Mouse (Mus musculus) ES-Bruce4 (cell line): ENCODE measurements at regions not wholly inside any gene's neighbourhood (a gene's known extent, or its start where the extent isn't known, plus 50 kb on each side); places are given as distances from the start of the nearest gene placed in this dataset.

ENCODE experiments used
- H3K27ac ChIP-seq: 2 replicates; pipeline ENCODE4 v1.5.1; 2012; ENCODE audit warnings: low read length, inconsistent platforms; ENCODE audit not compliant: insufficient read depth
- H3K27me3 ChIP-seq: 2 replicates; pipeline ENCODE4 v1.6.1; 2012; ENCODE audit warnings: mild to moderate bottlenecking, low read length, inconsistent platforms; ENCODE audit not compliant: control insufficient read depth, poor library complexity, insufficient read depth, severe bottlenecking
- H3K36me3 ChIP-seq: 2 replicates; pipeline ENCODE4 v1.6.1; 2012; ENCODE audit warnings: inconsistent platforms, mild to moderate bottlenecking, low read length, moderate library complexity; ENCODE audit not compliant: control insufficient read depth, poor library complexity, insufficient read depth, severe bottlenecking
- H3K4me1 ChIP-seq: one replicate; pipeline ENCODE4 v1.8.1; 2011; ENCODE audit warnings: low read length; ENCODE audit not compliant: control insufficient read depth, insufficient read depth
- H3K4me3 ChIP-seq: 2 replicates; pipeline ENCODE4 v1.5.1; 2011; ENCODE audit warnings: low read depth, mild to moderate bottlenecking, low read length
- H3K9ac ChIP-seq: 2 replicates; pipeline ENCODE4 v1.6.1; 2012; ENCODE audit warnings: low read depth, mild to moderate bottlenecking, inconsistent platforms; ENCODE audit not compliant: poor library complexity, severe bottlenecking
- H3K9me3 ChIP-seq: replicated peaks from 2 replicates; pipeline ENCODE4 v1.6.1; 2012; ENCODE audit warnings: mild to moderate bottlenecking, low read length, inconsistent platforms; ENCODE audit not compliant: control insufficient read depth, poor library complexity, insufficient read depth, severe bottlenecking
- CTCF ChIP-seq: IDR thresholded peaks from one replicate; pipeline ENCODE4 v1.8.1; 2011; ENCODE audit warnings: low read depth, low read length
- EP300 ChIP-seq: IDR thresholded peaks from 2 replicates; pipeline ENCODE4 v1.6.1; 2011; ENCODE audit warnings: low read depth, low read length; ENCODE audit not compliant: insufficient read depth
- POLR2A ChIP-seq: IDR thresholded peaks from one replicate; pipeline ENCODE4 v1.8.1; 2011; ENCODE audit warnings: low read length; ENCODE audit not compliant: insufficient read depth

DNA sequence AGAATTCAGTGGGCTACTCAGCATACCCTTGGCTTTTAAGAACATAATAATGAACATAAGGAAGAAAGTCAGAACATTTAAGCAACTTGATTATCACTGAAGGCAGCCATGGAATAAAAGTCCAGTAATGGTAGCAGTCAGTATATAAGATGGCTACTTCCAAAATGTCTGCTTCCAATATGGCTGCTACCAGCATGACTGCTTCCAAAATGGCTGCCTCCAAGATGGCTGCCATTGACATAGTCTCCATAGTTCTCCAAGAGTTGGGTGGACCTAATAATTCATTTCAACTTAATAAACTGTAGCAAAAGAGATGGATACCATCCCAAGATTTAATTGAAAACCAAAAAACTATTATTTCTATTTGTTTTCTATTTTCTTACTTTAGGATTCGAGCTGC is 62.7 kb upstream of the Lhx5 start:
- Histone ChIP-seq H3K4me3 (no peak overlapping the region), H3K27ac (no peak overlapping the region), H3K27me3 (no peaks in the 10 kb centered on the region), H3K4me1 (no peaks in the 10 kb centered on the region), H3K9ac (no peak overlapping the region), H3K9me3 (no peaks in the 10 kb centered on the region; the same call in none of the 2 replicates), H3K36me3 (no peaks in the 10 kb centered on the region)
- no peak for TF ChIP-seq EP300

DNA sequence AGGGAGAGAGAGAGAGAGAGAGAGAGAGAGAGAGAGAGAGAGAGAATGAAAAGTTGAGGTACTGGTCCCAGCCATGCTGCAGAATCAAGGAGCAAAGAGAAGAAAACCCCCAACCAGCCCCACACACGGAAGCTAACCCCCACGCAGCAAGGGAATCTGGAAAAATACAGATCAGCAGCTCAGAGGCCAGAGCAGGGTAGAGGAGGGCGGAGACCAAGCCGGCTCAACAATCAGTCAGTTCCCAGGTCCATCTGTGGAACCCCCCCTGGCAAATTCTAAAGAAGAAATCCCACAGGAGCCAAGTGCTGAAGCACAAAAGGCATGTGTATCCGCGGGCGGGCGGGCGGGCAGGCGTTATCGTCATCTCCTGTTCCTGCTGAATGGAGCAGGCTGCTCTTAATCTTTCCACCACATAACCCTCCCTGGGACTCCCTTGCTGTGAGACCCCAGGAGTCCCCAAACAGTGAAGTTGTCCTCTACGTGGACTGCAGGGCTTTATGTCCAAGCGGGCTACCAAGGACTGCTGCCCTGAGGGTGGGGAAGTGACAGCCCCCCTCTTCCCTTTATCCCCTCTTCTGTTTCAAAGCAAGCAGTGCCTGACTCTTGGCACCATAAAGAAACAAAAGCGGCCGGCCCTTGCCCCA is 60.2 kb upstream of the Lhx5 start:
- Histone ChIP-seq H3K27ac (no peak overlapping the region), H3K4me3 (no peak overlapping the region), H3K9ac (no peak overlapping the region), H3K9me3 (no peaks in the 10 kb centered on the region; the same call in none of the 2 replicates), H3K4me1 (no peaks in the 10 kb centered on the region), H3K36me3 (no peaks in the 10 kb centered on the region), H3K27me3 (no peaks in the 10 kb centered on the region)
- no peak for TF ChIP-seq EP300
- no peak for TF ChIP-seq POLR2A
- no peak for TF ChIP-seq CTCF

DNA sequence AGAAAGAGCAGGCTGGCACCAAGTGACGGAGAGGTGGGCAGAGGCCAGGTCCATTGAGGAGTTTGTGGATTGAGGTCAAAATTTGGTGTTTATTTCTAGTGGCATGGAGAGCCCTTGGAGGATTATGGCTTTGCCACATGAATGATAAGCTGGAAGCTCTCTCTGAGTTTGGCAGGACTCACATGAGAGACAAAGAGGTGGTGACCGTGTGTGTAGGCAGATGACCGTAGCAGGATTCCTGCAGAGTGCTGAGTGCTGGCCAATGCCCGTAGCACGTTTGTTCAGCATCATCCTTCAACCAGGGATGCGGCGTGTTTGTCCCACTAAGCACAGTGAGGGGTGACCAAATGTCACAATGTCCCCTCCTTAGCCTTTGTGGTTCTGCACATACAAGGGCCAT is 58.1 kb upstream of the Lhx5 start:
- H3K4me3 ChIP-seq: no peak overlapping the region
- H3K9me3 ChIP-seq: no peaks in the 10 kb centered on the region; the same call in none of the 2 replicates
- H3K27ac ChIP-seq: no peak overlapping the region
- H3K27me3 ChIP-seq: no peaks in the 10 kb centered on the region
- H3K4me1 ChIP-seq: no peaks in the 10 kb centered on the region
- no peaks in the 10 kb centered on the region for H3K36me3 ChIP-seq
- no peak for TF ChIP-seq POLR2A
- TF ChIP-seq CTCF: no peak
- TF ChIP-seq EP300: no peak
- no peak overlapping the region for H3K9ac ChIP-seq
